Mouse (Mus musculus) thymus, adult 2 months (tissue): ENCODE measurements around the gene Olfm4. TPM values are rescaled to one million over a fixed set of nuclear protein-coding genes. Genes with fewer than 3 reads are reported as not detected.

ENCODE experiments used
- DNase-seq: peaks from one replicate; pipeline ENCODE4 v3.0.0; 2021
- H3K27ac ChIP-seq: fragments of 200-500 bp; 2 replicates; pipeline ENCODE4 v1.5.1; 2012; ENCODE audit warnings: low read length, control low read depth; ENCODE audit not compliant: control insufficient read depth, insufficient read depth
- H3K27me3 ChIP-seq: fragments of 200-500 bp; 2 replicates; pipeline ENCODE4 v1.6.1; 2012; ENCODE audit warnings: mild to moderate bottlenecking, low read length, moderate library complexity, mixed read lengths; ENCODE audit not compliant: control insufficient read depth, insufficient read depth
- H3K36me3 ChIP-seq: fragments of 200-500 bp; 2 replicates; pipeline ENCODE4 v1.6.1; 2012; ENCODE audit warnings: mild to moderate bottlenecking, low read length, moderate library complexity; ENCODE audit not compliant: control insufficient read depth, insufficient read depth
- H3K4me1 ChIP-seq: fragments of 200-500 bp; replicated peaks from 2 replicates; pipeline ENCODE4 v1.6.1; 2012; ENCODE audit warnings: low read length; ENCODE audit not compliant: control insufficient read depth, insufficient read depth
- H3K4me3 ChIP-seq: fragments of 200-500 bp; 2 replicates; pipeline ENCODE4 v1.5.1; 2012; ENCODE audit warnings: mild to moderate bottlenecking, low read length, control low read depth, moderate library complexity; ENCODE audit not compliant: control insufficient read depth, insufficient read depth
- CTCF ChIP-seq: fragments of 200-500 bp; IDR thresholded peaks from 2 replicates; pipeline ENCODE4 v1.5.1; 2012; ENCODE audit warnings: mild to moderate bottlenecking, control low read depth, low read length, moderate library complexity, borderline replicate concordance; ENCODE audit not compliant: control insufficient read depth, poor library complexity, insufficient read depth; ENCODE audit errors: extremely low read depth
- POLR2A ChIP-seq: fragments of 200-500 bp; IDR thresholded peaks from 2 replicates; pipeline ENCODE4 v1.6.1; 2012; ENCODE audit warnings: mild to moderate bottlenecking, low read length, control low read depth, moderate library complexity; ENCODE audit not compliant: control insufficient read depth, poor library complexity, insufficient read depth; ENCODE audit errors: extremely low read depth
- WGBS: fragments of 180-500 bp; shearing (Covaris S2); methylation state at CpG from one replicate; pipeline ENCODE4 v1.1.7; 2018; 5-methylcytosine and 5-hydroxymethylcytosine counted together
- polyA plus RNA-seq: library from polyadenylated mRNA; depleted of rRNA; stranded (reverse); fragments of >200 nt; gene quantifications from 2 replicates; pipeline ENCODE4 v1.2.3, GENCODE M21; 2012

Gene Olfm4
- polyA plus RNA-seq, 1 experiment = 2.6 TPM

GRCm38 (mm10) chr14:79961602-79962001 lies 22.3 kb upstream of the Olfm4 start:
- Histone ChIP-seq H3K27ac (no peak overlapping the region), H3K27me3 (no peaks in the 10 kb centered on the region), H3K4me3 (no peak overlapping the region), H3K4me1 (no peaks in the 10 kb centered on the region), H3K36me3 (no peaks in the 10 kb centered on the region)
- WGBS = 94% methylated on average over 2 of the region's 2 CpGs
- DNase-seq = no peak
- no peak for TF ChIP-seq POLR2A
- TF ChIP-seq CTCF = no peak

- Histone ChIP-seq H3K4me3 (no peak overlapping the region), H3K27me3 (no peaks in the 10 kb centered on the region), H3K4me1 (no peaks in the 10 kb centered on the region), H3K27ac (no peak overlapping the region), H3K36me3 (no peaks in the 10 kb centered on the region)
- WGBS = 77% methylated on average over 3 of the region's 3 CpGs
- DNase-seq = no peak
- no peak for TF ChIP-seq CTCF
- no peak for TF ChIP-seq POLR2A
These were observed 13.7 kb upstream of the Olfm4 start for GRCm38 (mm10) chr14:79970165-79970564.

- no peak for TF ChIP-seq CTCF
- no peak for TF ChIP-seq POLR2A
- 88% methylated on average over 14 of the region's 14 CpGs for WGBS
- H3K27me3 ChIP-seq = no peaks in the 10 kb centered on the region
- no peak overlapping the region for H3K27ac ChIP-seq
- H3K4me1 ChIP-seq = no peaks in the 10 kb centered on the region
- DNase-seq = no peak
- H3K4me3 ChIP-seq = no peak overlapping the region
- no peaks in the 10 kb centered on the region for H3K36me3 ChIP-seq
These were observed 12.7 kb upstream of the Olfm4 start for GRCm38 (mm10) chr14:79970928-79971738.

GRCm38 (mm10) chr14:79981437-79981836 lies 2.4 kb upstream of the Olfm4 start:
- no peak for DNase-seq
- H3K4me3 ChIP-seq = no peak overlapping the region
- TF ChIP-seq CTCF (no peak), POLR2A (no peak)
- H3K27me3 ChIP-seq = no peaks in the 10 kb centered on the region
- H3K27ac ChIP-seq = no peak overlapping the region
- WGBS = 86% methylated on average over 4 of the region's 4 CpGs
- H3K4me1 ChIP-seq = no peaks in the 10 kb centered on the region
- H3K36me3 ChIP-seq = no peaks in the 10 kb centered on the region

- WGBS = 91% methylated on average over 7 of the region's 7 CpGs
- no peak overlapping the region for H3K4me3 ChIP-seq
- DNase-seq = no peak
These were observed 1.3 kb downstream of the Olfm4 start for GRCm38 (mm10) chr14:79985137-79985670.

GRCm38 (mm10) chr14:79985696-79986095 lies 1.8 kb downstream of the Olfm4 start:
- no peaks in the 10 kb centered on the region for H3K27me3 ChIP-seq
- DNase-seq = no peak
- no peaks in the 10 kb centered on the region for H3K4me1 ChIP-seq
- H3K27ac ChIP-seq = no peak overlapping the region
- TF ChIP-seq CTCF = no peak
- no peak for TF ChIP-seq POLR2A
- no peaks in the 10 kb centered on the region for H3K36me3 ChIP-seq
- 92% methylated on average over 2 of the region's 2 CpGs for WGBS
- H3K4me3 ChIP-seq = no peak overlapping the region

More at GRCm38 (mm10) chr14:79985137-79985670, 1.3 kb downstream of the Olfm4 start:
- H3K4me1 ChIP-seq = no peaks in the 10 kb centered on the region
- H3K36me3 ChIP-seq = no peaks in the 10 kb centered on the region
- no peak overlapping the region for H3K27ac ChIP-seq
- TF ChIP-seq CTCF (no peak), POLR2A (no peak)
- H3K27me3 ChIP-seq = no peaks in the 10 kb centered on the region
